Mouse (Mus musculus) lung, postnatal 0 days (tissue): ENCODE measurements around the gene Npas3. TPM values are rescaled to one million over a fixed set of nuclear protein-coding genes. Genes with fewer than 3 reads are reported as not detected.
A peak's percentile ranks its signal among the peaks of the same experiment; 100 is the strongest.

Source experiments
- ATAC-seq: fragments of 200-750 bp; cut with Nextera tagmentation; 2 replicates; pipeline ENCODE4 v1.8.0; 2017; ENCODE audit warnings: moderate library complexity
- DNase-seq: peaks from one replicate; pipeline ENCODE4 v3.0.0-alpha.2; 2016; ENCODE audit warnings: low spot score
- H3K27ac ChIP-seq: fragments of 300-500 bp; sonication (generic); 2 replicates; pipeline ENCODE4 v1.5.1; 2014; ENCODE audit warnings: antibody characterized with exemption, mild to moderate bottlenecking, low read length, mixed read lengths
- H3K27me3 ChIP-seq: fragments of 300-500 bp; sonication (generic); replicated peaks from 2 replicates; pipeline ENCODE4 v1.6.1; 2014; ENCODE audit warnings: low read length, mixed read lengths; ENCODE audit not compliant: insufficient read depth
- H3K36me3 ChIP-seq: fragments of 300-500 bp; sonication (generic); 2 replicates; pipeline ENCODE4 v1.6.1; 2014; ENCODE audit warnings: low read length, mixed read lengths; ENCODE audit not compliant: insufficient read depth
- H3K4me1 ChIP-seq: fragments of 300-500 bp; sonication (generic); 2 replicates; pipeline ENCODE4 v1.6.1; 2014; ENCODE audit warnings: antibody characterized with exemption, low read depth, low read length, mixed read lengths; ENCODE audit not compliant: insufficient read depth
- H3K4me2 ChIP-seq: fragments of 300-500 bp; sonication (generic); replicated peaks from 2 replicates; pipeline ENCODE4 v1.6.1; 2014; ENCODE audit warnings: low read depth, mild to moderate bottlenecking, low read length, moderate library complexity, mixed read lengths
- H3K4me3 ChIP-seq: fragments of 300-500 bp; sonication (generic); 2 replicates; pipeline ENCODE4 v1.5.1; 2014; ENCODE audit warnings: low read depth, low read length
- H3K9ac ChIP-seq: fragments of 300-500 bp; sonication (generic); replicated peaks from 2 replicates; pipeline ENCODE4 v1.6.1; 2014; ENCODE audit warnings: low read depth, mild to moderate bottlenecking
- H3K9me3 ChIP-seq: fragments of 300-500 bp; sonication (generic); 2 replicates; pipeline ENCODE4 v1.6.1; 2016; ENCODE audit warnings: low read length, mixed read lengths
- CTCF ChIP-seq: IDR thresholded peaks from 2 replicates; pipeline ENCODE4 v1.5.1; 2016; ENCODE audit warnings: antibody characterized with exemption, mild to moderate bottlenecking
- EP300 ChIP-seq: IDR thresholded peaks from 2 replicates; pipeline ENCODE4 v1.6.1; 2016; ENCODE audit warnings: antibody characterized with exemption, mild to moderate bottlenecking, control low read depth
- WGBS: fragments of 180-500 bp; shearing (Covaris S2); extraction: QIAGEN DNeasy Blood & Tissue Kit; methylation state at CpG from one replicate; pipeline ENCODE4 v1.1.7; 2014; 5-methylcytosine and 5-hydroxymethylcytosine counted together
- polyA plus RNA-seq: library from polyadenylated mRNA; unstranded; fragments of >200 nt; fragmentation: Nextera tagmentation; extraction: Ambion mirVana; gene quantifications from 2 replicates; pipeline ENCODE4 v1.2.1, GENCODE M21; 2015

Npas3 gene
- polyA plus RNA-seq, 1 experiment from 2014 or later: 0.17 TPM

- Histone ChIP-seq H3K4me1 (no peaks in the 10 kb centered on the region), H3K36me3 (no peaks in the 10 kb centered on the region), H3K4me3 (no peak overlapping the region), H3K4me2 (no peak overlapping the region), H3K9me3 (no peaks in the 10 kb centered on the region), H3K27me3 (no peaks in the 10 kb centered on the region), H3K27ac (no peak overlapping the region), H3K9ac (no peak overlapping the region)
- TF ChIP-seq CTCF (no peak), EP300 (no peak)
- DNase-seq (peak; percentile 5), ATAC-seq (no peak)
- 86% methylated on average over 7 of the region's 7 CpGs for WGBS
These were observed 722.2 kb downstream of the Npas3 start for GRCm38 (mm10) chr12:53970721-53971120.

- no peaks in the 10 kb centered on the region for H3K4me1 ChIP-seq
- TF ChIP-seq EP300 (peak; percentile 56; the same call in 1 of the 2 replicates), CTCF (no peak)
- H3K9ac ChIP-seq: no peak overlapping the region
- peak overlapping the region; percentile 19; the same call in 1 of the 2 replicates for H3K4me2 ChIP-seq
- ATAC-seq (peak; percentile 95), DNase-seq (peak; percentile 86)
- H3K9me3 ChIP-seq: no peaks in the 10 kb centered on the region
- H3K4me3 ChIP-seq: no peak overlapping the region
- 45% methylated on average over 6 of the region's 6 CpGs for whole genome bisulfite sequencing
- H3K36me3 ChIP-seq: no peaks in the 10 kb centered on the region
- no peak overlapping the region for H3K27ac ChIP-seq
- H3K27me3 ChIP-seq: no peaks in the 10 kb centered on the region
These were observed 724.9 kb downstream of the Npas3 start for GRCm38 (mm10) chr12:53973414-53973813.

- 81% methylated on average over 9 of the region's 9 CpGs for WGBS
- DNase-seq (no peak), ATAC-seq (no peak)
- Histone ChIP-seq H3K27me3 (no peaks in the 10 kb centered on the region), H3K4me3 (no peak overlapping the region), H3K9ac (no peak overlapping the region), H3K4me1 (no peaks in the 10 kb centered on the region), H3K27ac (no peak overlapping the region), H3K9me3 (no peaks in the 10 kb centered on the region), H3K4me2 (no peak overlapping the region), H3K36me3 (no peaks in the 10 kb centered on the region)
- no peak for TF ChIP-seq EP300
- no peak for TF ChIP-seq CTCF
These were observed 733.4 kb downstream of the Npas3 start for GRCm38 (mm10) chr12:53981575-53982507.

- no peaks in the 10 kb centered on the region for H3K9me3 ChIP-seq
- WGBS: 64% methylated on average over 7 of the region's 7 CpGs
- TF ChIP-seq EP300: no peak
- no peak for TF ChIP-seq CTCF
- H3K36me3 ChIP-seq: no peaks in the 10 kb centered on the region
- no peak overlapping the region for H3K4me2 ChIP-seq
- no peak overlapping the region for H3K9ac ChIP-seq
- no peak for ATAC-seq
- no peaks in the 10 kb centered on the region for H3K4me1 ChIP-seq
- no peak overlapping the region for H3K27ac ChIP-seq
- DNase-seq: no peak
- no peak overlapping the region for H3K4me3 ChIP-seq
- no peaks in the 10 kb centered on the region for H3K27me3 ChIP-seq
These were observed 735.5 kb downstream of the Npas3 start for GRCm38 (mm10) chr12:53983946-53984345.

GRCm38 (mm10) chr12:53985851-53986842, 737.7 kb downstream of the Npas3 start:
- Histone ChIP-seq H3K4me2 (no peak overlapping the region), H3K9me3 (no peaks in the 10 kb centered on the region), H3K9ac (no peak overlapping the region), H3K4me1 (no peaks in the 10 kb centered on the region), H3K27ac (no peak overlapping the region), H3K4me3 (no peak overlapping the region), H3K27me3 (no peaks in the 10 kb centered on the region), H3K36me3 (no peaks in the 10 kb centered on the region)
- TF ChIP-seq EP300: no peak
- no peak for TF ChIP-seq CTCF
- ATAC-seq (no peak), DNase-seq (no peak)
- 86% methylated on average over 14 of the region's 14 CpGs for WGBS

- Histone ChIP-seq H3K27ac (no peak overlapping the region), H3K36me3 (no peaks in the 10 kb centered on the region), H3K9ac (no peak overlapping the region), H3K4me3 (no peak overlapping the region), H3K27me3 (no peaks in the 10 kb centered on the region), H3K9me3 (no peaks in the 10 kb centered on the region), H3K4me1 (no peaks in the 10 kb centered on the region), H3K4me2 (no peak overlapping the region)
- WGBS: 96% methylated on average over 6 of the region's 6 CpGs
- peak; percentile 53 for TF ChIP-seq CTCF
- TF ChIP-seq EP300: no peak
- DNase-seq: no peak
- ATAC-seq: no peak
These were observed 743.9 kb downstream of the Npas3 start for GRCm38 (mm10) chr12:53992411-53992810.
